Mouse (Mus musculus): Measurements from ENCODE around the gene Ang2. TPM values are rescaled to one million over a fixed set of nuclear protein-coding genes. Genes with fewer than 3 reads are reported as not detected.
"Not testable (repeated sequence)": the region's sequence is repeated elsewhere in the genome, so short reads cannot be mapped to it uniquely, and the experiment has no call there.

Gene Ang2
- polyA plus RNA-seq, 1 experiment from 2014 or later: not detected

DNA sequence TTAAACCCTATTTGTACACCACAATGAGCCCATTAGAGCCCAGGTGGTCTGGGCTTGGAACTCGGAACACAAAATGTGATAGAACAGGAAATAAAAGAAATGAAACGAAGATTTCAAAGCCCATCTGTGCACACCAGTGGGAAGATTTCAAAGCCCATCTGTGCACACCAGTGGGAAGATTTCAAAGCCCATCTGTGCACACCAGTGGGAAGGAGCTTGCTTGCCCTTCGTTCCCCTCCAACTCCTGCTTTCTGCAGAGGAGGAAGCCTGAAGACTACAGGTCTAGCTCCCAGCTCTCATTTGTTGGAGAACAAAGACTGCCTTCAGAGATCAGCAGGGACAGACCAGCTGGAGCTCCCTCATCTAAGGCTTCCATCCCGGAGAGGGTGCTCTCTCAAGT lies 26.0 kb downstream of the Ang2 start:
- H3K4me3 ChIP-seq; H3K27me3 ChIP-seq; H3K4me2 ChIP-seq (replicated peaks); ATAC-seq (ENCODE audit: low FRiP score, low read depth); H3K27ac ChIP-seq (replicated peaks); H3K9ac ChIP-seq (replicated peaks); H3K9me3 ChIP-seq; H3K4me1 ChIP-seq; H3K36me3 ChIP-seq: not testable (repeated sequence)
- 54% methylated on average over 4 of the region's 4 CpGs for WGBS

DNA sequence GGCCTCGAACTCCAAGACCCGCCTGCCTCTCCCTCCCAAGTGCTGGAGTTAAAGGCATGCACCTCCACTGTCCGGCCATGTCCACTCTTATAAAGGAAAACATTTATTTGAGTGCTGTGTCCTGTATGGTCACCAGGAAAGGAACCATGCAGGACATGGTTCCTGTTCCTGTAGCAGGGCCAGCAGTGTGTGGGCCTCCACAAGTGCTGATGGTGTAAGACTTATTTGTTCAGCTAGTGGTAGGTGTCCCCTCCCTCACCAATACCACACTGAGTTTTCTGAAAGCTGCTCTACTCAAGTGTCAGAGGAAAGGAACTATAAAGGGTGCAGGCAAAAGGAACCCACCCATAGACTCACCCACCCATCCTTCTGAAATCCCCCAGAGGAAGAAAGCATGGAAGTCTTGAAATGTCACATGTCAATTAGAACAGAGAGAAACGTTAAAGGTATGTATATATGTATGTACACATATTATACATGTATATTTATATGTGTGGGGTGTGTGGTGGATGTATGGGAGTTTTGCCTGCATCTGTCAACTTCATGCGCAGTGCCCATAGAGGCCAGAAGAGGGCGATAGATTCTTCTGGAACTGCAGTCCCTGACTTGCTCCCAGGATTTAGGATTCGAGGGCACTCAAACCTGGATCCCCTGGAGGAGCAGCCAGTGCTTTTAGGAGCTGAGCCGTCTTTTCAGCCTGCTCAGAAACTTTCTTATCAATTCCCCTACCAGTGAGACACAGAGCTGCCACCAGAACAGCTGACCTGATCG lies 26.7 kb downstream of the Ang2 start:
- H3K4me2 ChIP-seq (replicated peaks); H3K4me3 ChIP-seq; H3K4me1 ChIP-seq; H3K9me3 ChIP-seq; H3K36me3 ChIP-seq; H3K27ac ChIP-seq (replicated peaks); H3K9ac ChIP-seq (replicated peaks); H3K27me3 ChIP-seq: not testable (repeated sequence)
- 0 out of 2 replicates have a peak, but pooled peaks have one; percentile 35 for ATAC-seq (ENCODE audit: low FRiP score, low read depth)
- WGBS: 39% methylated on average over 9 of the region's 9 CpGs

DNA sequence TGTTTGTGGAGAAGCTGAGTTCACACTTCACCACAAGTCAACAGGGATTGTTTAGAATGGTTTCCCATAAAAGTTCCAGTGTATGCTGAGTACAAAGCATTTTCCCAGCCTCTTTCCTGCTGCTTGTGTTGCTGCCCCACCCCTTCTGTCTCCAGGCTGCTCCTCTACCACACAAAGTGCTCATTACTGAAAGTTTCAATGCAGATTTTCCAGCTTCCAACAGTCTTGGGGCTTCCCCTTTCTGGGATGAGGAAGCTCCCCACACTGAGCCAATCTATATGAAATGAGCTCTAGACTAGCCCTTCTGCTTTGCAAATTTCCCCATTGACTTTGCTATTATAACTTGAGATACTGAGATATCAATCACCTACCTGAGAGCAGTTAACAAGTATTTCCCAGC lies 32.9 kb downstream of the Ang2 start:
- Histone ChIP-seq H3K36me3 (no peaks in the 10 kb centered on the region), H3K4me2 (replicated peaks) (no peak overlapping the region), H3K27me3 (no peaks in the 10 kb centered on the region), H3K4me3 (no peak overlapping the region), H3K9me3 (no peaks in the 10 kb centered on the region), H3K4me1 (no peaks in the 10 kb centered on the region), H3K9ac (replicated peaks) (no peak overlapping the region), H3K27ac (replicated peaks) (no peak overlapping the region)
- ATAC-seq (ENCODE audit: low FRiP score, low read depth): no peak

DNA sequence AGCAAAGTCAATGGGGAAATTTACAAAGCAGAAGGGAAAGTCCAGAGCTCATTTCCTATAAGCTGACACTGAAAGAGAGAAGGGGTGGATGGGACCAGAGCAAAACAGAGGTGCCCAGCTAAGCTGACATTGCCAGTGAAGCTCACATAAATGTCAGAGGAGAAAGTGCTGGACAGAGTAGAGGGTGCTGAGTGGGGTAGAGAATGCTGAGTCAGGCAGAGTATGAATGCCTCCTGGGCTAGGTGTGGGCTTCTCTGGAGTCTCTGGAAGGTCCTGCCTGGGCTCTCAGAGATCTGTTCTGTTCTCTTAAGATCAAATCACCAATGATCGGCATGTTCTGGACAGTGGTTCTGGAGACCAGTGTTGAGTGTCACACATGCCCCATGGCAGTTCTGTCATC lies 33.5 kb downstream of the Ang2 start:
- H3K36me3 ChIP-seq: no peaks in the 10 kb centered on the region
- no peak overlapping the region for H3K4me2 ChIP-seq (replicated peaks)
- no peaks in the 10 kb centered on the region for H3K27me3 ChIP-seq
- no peak overlapping the region for H3K4me3 ChIP-seq
- no peaks in the 10 kb centered on the region for H3K9me3 ChIP-seq
- 100% methylated on average over 1 of the region's 1 CpGs for WGBS
- H3K9ac ChIP-seq (replicated peaks): no peak overlapping the region
- no peak for ATAC-seq (ENCODE audit: low FRiP score, low read depth)
- no peak overlapping the region for H3K27ac ChIP-seq (replicated peaks)
- H3K4me1 ChIP-seq: no peaks in the 10 kb centered on the region

DNA sequence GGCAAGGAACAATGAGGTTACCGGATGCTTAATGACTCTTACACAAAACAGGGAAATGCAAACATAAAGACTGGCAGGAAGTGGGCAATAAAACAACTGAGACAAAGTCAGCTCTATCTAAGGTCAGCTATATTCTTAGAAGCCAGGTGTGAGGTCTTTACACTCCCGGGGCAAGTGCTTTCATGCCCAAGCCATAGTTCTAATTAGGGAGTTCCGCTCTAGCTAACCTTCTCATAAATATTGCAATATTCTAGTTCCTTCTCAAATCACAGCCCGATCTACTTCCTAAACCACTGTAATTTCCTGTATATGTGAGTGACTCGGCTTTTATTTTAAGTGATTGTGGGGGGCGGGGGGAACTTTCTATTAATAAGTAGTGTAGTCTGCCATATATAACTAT lies 35.6 kb downstream of the Ang2 start:
- H3K4me3 ChIP-seq; H3K4me1 ChIP-seq; H3K4me2 ChIP-seq (replicated peaks); H3K36me3 ChIP-seq; H3K9ac ChIP-seq (replicated peaks); ATAC-seq (ENCODE audit: low FRiP score, low read depth); H3K27me3 ChIP-seq; H3K27ac ChIP-seq (replicated peaks); H3K9me3 ChIP-seq: not testable (repeated sequence)
- WGBS: 96% methylated on average over 6 of the region's 6 CpGs

DNA sequence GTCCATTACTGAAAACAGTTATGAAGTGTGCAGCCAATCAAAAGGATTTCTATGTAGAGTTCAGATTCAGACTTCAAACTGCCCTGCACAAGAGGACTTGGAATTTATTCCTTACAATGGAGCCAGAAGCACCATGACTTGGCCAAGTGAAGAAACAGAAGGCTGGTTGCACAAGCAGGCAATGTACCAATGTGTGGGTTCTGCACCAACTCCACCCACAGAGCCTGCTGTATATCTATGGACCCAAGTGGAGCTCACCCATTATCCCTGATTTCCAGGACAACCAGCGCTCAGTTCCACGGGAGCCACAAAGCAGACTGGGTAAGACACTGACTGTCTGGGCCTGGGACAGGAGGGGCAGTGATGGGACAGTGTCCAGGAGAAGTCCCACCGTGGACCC lies 37.0 kb downstream of the Ang2 start, which contains the start of gene Rnase2b:
TSS of gene Rnase2b (plus strand) at position 285 of the 400 bp plus-strand sequence.
- H3K9me3 ChIP-seq; H3K4me1 ChIP-seq; H3K9ac ChIP-seq (replicated peaks); H3K27ac ChIP-seq (replicated peaks); ATAC-seq (ENCODE audit: low FRiP score, low read depth); H3K36me3 ChIP-seq; H3K27me3 ChIP-seq; H3K4me2 ChIP-seq (replicated peaks); H3K4me3 ChIP-seq: not testable (repeated sequence)
- WGBS: 88% methylated on average over 3 of the region's 3 CpGs

DNA sequence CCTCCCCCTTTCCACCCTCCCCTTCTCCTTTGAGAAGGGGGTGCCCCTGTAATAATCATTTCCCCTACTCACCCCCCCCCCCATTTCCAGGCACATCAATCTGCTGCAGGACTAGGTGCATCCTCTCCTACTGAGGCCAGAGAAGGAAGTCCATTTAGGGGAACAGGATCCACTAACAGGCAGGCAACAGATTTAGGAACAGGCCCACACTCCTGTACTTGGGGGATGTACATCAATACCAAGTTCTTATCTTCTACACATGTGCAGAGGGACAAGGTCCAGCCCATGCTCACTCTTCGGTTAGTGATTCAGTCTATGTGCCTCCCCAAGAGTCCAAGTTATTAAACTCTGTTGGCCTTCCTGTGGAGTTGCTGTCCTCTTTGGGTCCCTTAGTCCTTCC lies 41.9 kb downstream of the Ang2 start:
- Histone ChIP-seq H3K9ac (replicated peaks) (no peak overlapping the region), H3K27me3 (no peaks in the 10 kb centered on the region), H3K4me1 (no peaks in the 10 kb centered on the region), H3K9me3 (no peaks in the 10 kb centered on the region), H3K36me3 (no peaks in the 10 kb centered on the region), H3K4me3 (no peak overlapping the region), H3K27ac (replicated peaks) (no peak overlapping the region), H3K4me2 (replicated peaks) (no peak overlapping the region)
- no peak for ATAC-seq (ENCODE audit: low FRiP score, low read depth)
- WGBS: 100% methylated on average over 1 of the region's 1 CpGs

DNA sequence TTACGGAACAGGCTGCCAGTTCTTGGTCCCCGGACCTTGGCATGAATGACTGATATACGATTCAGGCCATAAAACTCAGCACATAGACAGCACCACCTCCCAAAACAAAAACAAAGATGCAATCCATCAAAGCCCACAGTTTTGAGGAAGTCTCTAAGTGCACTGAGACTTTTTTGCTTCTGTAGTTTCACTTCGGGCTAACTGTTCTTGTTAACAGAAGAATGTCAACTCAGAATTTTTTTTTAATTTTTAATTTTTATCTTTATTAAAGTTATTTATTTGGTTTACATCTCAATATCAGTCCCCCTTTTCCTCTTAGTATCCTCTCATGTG lies 42.2 kb downstream of the Ang2 start:
- Histone ChIP-seq H3K9me3 (no peaks in the 10 kb centered on the region), H3K4me1 (no peaks in the 10 kb centered on the region), H3K36me3 (no peaks in the 10 kb centered on the region), H3K27ac (replicated peaks) (no peak overlapping the region), H3K27me3 (no peaks in the 10 kb centered on the region), H3K9ac (replicated peaks) (no peak overlapping the region), H3K4me2 (replicated peaks) (no peak overlapping the region), H3K4me3 (no peak overlapping the region)
- no peak for ATAC-seq (ENCODE audit: low FRiP score, low read depth)
- 85% methylated on average over 4 of the region's 4 CpGs for WGBS

DNA sequence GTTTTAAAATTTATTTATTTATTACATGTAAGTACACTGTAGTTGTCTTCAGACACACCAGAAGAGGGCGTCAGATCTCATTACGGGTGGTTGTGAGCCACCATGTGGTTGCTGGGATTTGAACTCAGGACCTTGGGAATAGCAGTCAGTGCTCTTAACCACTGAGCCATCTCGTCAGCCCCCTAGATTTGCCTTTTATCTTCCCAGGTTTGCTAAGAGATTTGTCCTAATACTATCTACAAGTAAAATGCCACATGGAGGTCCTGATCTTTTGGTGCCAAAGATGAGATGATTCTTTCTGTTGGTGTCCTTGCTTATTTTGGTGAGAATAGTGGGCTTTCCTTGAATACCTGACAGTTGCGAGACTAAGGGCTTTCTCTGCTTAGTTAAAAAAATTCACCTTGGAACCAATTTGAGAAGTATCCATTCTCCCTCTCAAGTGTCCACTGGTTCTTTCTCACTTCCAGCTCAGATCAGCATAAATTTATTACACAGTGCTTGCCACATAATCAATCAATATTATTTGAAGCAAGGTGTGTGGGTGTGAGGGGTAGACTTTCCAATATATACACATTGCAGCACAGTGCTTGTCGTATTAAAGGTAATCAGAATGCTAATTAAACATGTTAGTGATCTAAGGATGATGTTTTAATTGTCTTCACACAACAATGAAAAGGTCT lies 42.8 kb downstream of the Ang2 start:
- H3K9me3 ChIP-seq: no peaks in the 10 kb centered on the region
- no peak overlapping the region for H3K9ac ChIP-seq (replicated peaks)
- no peak for ATAC-seq (ENCODE audit: low FRiP score, low read depth)
- H3K4me3 ChIP-seq: no peak overlapping the region
- WGBS: 88% methylated on average over 5 of the region's 5 CpGs
- no peaks in the 10 kb centered on the region for H3K27me3 ChIP-seq
- no peaks in the 10 kb centered on the region for H3K36me3 ChIP-seq
- no peak overlapping the region for H3K4me2 ChIP-seq (replicated peaks)
- H3K27ac ChIP-seq (replicated peaks): no peak overlapping the region
- H3K4me1 ChIP-seq: no peaks in the 10 kb centered on the region

DNA sequence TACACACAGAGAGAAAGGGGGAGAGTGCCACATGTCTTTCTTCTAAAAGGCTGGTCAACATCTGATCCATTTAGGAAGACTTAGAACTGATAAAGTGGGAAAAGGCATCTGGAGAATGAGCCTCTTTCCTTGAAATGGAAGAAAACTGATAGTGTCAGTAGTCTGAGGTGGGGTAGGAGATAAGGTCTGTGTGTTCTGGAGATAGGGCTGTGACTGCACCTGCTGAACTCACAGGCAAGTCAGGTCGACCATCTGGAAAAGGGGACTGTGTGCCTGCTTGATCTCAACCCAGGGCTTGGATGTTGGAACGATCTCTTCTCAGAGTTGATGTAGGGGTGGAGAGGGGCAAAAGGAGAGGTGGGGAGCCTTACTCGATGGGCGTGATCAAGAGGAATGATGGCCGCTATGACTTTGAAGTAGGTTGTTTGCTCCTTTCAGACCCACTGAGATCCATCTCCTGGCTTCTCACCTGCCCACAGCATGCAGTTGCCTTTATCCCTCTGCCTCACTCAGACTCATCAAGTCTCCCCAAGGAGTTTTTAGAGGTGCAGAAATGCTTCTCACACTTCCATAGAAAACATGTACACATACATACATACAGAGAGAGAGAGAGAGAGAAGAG lies 46.6 kb downstream of the Ang2 start:
- Histone ChIP-seq H3K4me3 (no peak overlapping the region), H3K27me3 (no peaks in the 10 kb centered on the region), H3K4me2 (replicated peaks) (no peak overlapping the region), H3K4me1 (no peaks in the 10 kb centered on the region), H3K9ac (replicated peaks) (no peak overlapping the region), H3K36me3 (no peaks in the 10 kb centered on the region), H3K27ac (replicated peaks) (no peak overlapping the region), H3K9me3 (no peaks in the 10 kb centered on the region)
- 77% methylated on average over 5 of the region's 5 CpGs for WGBS
- no peak for ATAC-seq (ENCODE audit: low FRiP score, low read depth)

DNA sequence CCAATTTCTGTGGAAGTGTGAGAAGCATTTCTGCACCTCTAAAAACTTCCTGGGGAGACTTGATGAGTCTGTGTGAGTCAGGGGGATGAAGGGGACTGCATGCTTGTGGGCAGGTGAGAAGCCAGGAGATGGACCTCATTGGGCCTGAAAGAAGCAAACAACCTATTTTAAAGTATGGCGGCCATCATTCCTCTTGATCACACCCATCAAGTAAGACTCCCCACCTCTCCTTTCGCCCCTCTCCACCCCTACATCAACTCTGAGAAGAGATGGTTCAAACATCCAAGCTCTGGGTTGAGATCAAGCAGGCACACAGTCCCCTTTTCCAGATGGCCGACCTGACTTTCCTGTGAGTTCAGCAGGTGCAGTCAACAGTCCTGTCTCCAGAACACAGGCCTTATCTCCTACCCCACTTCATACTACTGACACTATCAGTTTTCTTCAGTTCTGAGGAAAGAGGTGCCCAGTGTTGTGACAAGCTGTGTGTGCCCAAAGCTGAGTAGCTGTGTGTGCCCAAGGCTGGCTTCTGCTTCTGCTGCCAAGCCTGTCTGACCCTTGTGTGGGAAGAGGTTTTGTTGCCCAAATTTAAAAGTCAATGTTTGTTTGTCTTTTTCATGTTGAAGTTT lies 48.6 kb downstream of the Ang2 start:
- H3K27me3 ChIP-seq: no peaks in the 10 kb centered on the region
- no peak overlapping the region for H3K4me2 ChIP-seq (replicated peaks)
- ATAC-seq (ENCODE audit: low FRiP score, low read depth): no peak
- H3K9ac ChIP-seq (replicated peaks): no peak overlapping the region
- H3K9me3 ChIP-seq: no peaks in the 10 kb centered on the region
- H3K4me1 ChIP-seq: peaks cover 6% of the 10 kb centered on the region; the same call in 1 of the 2 replicates
- H3K36me3 ChIP-seq: no peaks in the 10 kb centered on the region
- 93% methylated on average over 3 of the region's 3 CpGs for WGBS
- no peak overlapping the region for H3K27ac ChIP-seq (replicated peaks)
- no peak overlapping the region for H3K4me3 ChIP-seq

DNA sequence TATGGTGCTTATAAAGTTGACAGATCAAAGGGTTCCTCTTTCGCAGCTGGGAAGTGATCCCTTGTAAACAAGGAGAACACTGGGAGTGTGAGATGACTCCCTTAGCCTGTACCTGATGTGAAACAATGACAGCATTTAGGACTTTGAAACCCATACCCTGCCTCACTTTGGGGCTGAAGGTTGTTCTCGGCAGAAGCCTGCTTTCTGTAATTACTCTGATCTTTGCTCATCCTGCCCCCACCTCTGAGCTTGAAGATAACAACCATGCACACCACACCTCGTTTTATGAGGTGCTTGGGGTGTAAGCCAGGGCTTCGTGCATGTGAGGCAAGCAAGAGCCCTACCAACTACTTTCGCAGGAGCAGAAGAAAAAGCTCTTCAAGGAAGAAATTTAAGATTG lies 49.8 kb downstream of the Ang2 start:
- H3K9me3 ChIP-seq: no peaks in the 10 kb centered on the region
- no peak overlapping the region for H3K27ac ChIP-seq (replicated peaks)
- ATAC-seq (ENCODE audit: low FRiP score, low read depth): no peak
- H3K4me1 ChIP-seq: peaks cover 6% of the 10 kb centered on the region; the same call in 1 of the 2 replicates
- no peak overlapping the region for H3K4me2 ChIP-seq (replicated peaks)
- no peaks in the 10 kb centered on the region for H3K36me3 ChIP-seq
- 74% methylated on average over 5 of the region's 5 CpGs for WGBS
- no peak overlapping the region for H3K4me3 ChIP-seq
- H3K27me3 ChIP-seq: no peaks in the 10 kb centered on the region
- no peak overlapping the region for H3K9ac ChIP-seq (replicated peaks)

All from midbrain, embryonic 12.5 days (tissue).